Mouse (Mus musculus) kidney, adult 8-10 months (tissue): ENCODE data around the gene Clec4d.
"Not testable (repeated sequence)": the region's sequence is repeated elsewhere in the genome, so short reads cannot be mapped to it uniquely, and the experiment has no call there.

Source experiments
- DNase-seq, 2 experiments: peaks; one replicate each; pipeline ENCODE4 v3.0.0; 2022

The Clec4d gene

DNA sequence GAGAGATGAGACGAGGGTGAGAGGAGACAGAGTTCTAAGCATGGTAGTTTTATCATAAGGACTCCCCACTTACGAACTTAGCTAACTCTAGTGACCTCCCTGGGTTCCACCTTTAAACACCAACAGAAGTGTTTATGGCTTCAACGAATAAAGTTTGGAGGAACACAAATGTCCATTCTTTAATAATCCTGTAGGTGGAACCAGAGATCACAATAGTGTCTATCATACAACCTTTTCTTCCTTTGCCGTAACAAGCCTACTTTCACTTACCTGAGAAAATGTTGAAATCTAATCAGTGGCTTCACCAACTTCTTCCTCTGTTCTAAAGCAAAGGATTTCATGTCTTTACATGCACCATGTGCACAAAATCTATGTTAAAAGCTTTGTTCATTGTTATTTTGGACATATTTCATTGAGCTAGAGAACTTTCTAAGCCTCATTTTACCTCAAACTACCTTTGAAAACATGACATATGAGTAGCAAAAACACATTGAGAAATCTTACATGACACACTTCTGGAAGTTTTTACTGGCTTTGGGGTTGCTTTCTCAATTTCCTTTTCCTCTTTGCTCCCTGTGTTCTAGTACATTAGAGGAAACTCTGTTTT, at the start of gene Clec4d:
Gene Clec4d (plus strand): TSS at position 557 of the 607 bp plus-strand sequence.
- DNase-seq, result no peak

DNA sequence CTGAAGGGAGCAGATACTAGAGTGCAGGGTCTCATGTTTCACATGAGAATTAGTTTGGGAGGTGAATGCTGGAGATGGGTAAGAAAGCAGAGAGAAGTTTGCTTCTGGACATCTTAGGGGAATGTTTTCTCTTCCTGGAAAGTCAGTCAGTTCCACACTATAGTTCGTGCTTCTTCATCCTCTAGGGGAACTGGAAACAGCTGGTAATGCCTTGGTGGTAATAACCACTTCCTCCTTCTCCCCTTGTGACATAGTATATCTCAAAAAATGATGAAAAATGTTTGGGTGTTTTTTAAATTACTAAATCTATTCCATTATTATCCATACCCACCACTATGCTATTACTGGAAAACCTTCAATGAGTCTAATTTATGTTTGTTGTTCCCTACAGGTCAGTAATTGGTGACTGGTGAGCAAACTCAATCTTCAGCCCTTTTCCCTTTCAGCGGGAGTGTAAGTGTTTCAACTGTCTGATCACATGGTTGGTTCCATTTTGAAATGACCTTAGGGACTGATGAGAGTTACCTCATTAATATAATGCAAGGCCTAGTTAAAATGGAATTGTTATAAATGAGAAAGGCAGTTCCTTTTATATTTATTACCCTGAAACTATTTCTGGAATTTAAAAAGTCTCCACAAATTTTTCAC, 34.3 kb upstream of the Clec4d start:
- no peak for DNase-seq

DNA sequence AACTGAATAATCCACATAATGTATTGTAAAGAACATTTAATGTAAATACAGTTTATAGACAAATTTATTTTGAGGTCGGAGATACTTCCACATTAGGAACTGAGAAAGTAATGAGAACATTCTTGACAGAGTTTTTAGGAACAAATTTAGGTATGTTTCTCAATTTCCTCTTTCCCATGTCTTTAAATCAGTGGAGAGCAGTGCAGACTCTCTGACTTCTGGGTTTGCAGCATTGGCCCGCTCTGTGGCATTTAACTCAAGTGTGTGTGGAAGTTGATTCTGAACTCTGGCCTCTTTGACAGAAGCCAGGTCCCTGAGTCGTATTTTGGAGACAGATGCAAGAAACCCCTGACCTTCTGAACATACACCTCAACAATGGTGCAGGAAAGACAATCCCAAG, 32.3 kb upstream of the Clec4d start, which contains the start of gene Clec4n:
Gene Clec4n (plus strand): TSS at position 200 of the 400 bp plus-strand sequence.
- DNase-seq, result no peak

DNA sequence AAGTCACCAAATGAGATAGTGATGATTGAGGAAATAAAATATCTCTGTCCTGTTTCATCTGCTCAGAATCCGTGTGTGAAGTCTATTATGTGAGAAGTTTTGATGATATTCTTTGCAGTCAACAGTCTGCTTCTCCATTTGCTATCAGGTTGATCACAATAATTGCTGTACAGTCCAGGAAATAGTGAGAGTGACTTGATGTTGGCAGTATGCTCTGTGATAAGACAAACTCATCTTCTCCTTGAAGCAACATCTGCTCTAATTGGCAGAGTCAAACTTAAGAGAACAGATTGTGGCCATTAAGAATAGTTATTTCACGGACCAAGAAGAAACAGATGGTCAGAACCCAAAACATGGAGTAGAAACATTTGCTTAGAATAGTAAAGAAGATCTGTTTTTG, 30.8 kb upstream of the Clec4d start:
- no peak for DNase-seq

DNA sequence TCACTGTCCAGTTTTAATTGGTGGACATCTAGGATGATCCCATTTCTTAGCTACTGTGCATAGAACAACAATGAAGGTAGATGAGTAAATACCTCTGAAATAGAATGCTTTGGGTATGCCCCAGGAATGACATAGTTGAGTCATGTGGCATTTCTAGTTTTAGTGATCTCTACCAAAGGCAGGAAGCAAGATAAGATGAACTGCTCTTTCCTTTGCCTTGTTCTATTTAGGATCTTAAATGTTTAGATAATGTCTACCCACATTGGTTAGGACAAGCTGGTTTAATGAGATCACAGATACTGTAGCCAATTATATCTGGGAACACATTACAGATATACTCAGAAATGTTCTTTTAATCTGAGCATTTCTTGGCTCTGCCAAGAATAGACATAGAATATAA, 24.3 kb upstream of the Clec4d start:
- no peak for DNase-seq

DNA sequence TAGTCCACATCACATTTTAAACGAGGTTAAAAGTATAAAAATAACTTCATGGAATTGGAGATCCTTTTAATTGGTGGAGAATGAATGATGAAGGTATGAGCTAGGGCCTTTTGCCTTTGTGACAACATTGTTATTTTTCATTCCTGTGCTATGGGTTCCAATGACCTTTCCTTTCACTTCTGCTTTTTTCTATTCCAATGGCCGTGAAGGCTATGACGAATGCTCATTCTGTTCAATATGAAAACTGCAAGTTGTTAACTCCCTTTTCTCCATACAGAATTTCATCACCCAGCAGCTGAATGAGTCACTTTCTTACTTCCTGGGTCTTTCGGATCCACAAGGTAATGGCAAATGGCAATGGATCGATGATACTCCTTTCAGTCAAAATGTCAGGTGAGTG, 17.7 kb upstream of the Clec4d start:
- no peak for DNase-seq

DNA sequence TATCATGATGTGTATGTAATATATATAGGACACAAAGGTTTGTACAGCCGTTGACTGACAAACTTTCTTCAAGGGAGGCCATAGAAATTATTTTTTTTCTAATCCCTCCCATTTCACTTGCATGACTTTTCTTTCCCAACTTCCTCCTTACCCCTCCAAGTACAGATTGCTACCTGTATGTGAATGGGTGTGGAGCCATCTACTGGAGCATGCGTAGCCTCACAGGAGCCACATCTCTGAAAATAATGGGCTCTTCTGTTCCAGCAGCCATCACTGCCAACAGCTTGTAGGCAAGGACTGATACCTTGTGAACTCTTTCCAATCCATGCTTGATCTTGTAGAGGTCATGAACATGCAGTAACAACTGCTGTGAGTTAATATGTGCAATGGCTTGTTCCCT, 13.0 kb upstream of the Clec4d start:
- DNase-seq, result not testable (repeated sequence)

DNA sequence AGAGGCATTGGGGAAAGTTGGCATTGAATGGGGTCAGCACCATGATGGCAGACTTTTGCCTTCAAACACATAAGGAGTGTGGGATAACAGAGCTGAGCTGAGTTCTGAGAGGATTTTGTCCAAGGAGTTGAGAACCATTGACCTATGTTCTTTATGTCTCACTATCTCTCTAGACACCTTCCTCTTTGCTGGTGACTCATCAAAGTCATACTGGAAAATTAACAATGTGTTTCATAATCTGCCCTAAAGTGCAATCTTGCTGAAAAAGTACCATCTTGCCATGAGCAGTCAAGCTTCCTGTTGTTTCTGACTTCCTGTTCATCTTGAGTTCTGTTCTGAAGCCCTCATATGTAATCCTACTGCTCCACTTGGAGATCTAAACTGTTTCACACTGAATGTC, 9.2 kb upstream of the Clec4d start:
- no peak for DNase-seq

DNA sequence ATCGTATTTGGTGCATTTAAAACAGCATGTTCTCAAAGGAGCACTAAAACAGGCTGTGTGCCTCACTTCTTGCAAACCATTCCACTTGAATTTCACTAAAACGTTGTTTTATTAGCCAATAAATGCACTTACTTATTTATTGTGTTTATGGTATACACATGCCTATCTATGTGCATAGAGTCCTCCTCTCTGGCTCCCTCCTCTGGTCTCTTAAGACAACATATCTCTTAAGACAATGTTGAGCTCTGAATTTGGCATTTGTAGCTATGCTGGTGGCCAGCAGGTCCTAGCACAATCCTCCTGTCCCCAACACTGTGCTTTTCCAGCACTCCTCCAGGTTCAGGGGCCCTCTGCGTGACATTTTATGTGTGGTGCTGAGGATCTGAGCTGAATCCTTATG, 3.0 kb upstream of the Clec4d start:
- no peak for DNase-seq

DNA sequence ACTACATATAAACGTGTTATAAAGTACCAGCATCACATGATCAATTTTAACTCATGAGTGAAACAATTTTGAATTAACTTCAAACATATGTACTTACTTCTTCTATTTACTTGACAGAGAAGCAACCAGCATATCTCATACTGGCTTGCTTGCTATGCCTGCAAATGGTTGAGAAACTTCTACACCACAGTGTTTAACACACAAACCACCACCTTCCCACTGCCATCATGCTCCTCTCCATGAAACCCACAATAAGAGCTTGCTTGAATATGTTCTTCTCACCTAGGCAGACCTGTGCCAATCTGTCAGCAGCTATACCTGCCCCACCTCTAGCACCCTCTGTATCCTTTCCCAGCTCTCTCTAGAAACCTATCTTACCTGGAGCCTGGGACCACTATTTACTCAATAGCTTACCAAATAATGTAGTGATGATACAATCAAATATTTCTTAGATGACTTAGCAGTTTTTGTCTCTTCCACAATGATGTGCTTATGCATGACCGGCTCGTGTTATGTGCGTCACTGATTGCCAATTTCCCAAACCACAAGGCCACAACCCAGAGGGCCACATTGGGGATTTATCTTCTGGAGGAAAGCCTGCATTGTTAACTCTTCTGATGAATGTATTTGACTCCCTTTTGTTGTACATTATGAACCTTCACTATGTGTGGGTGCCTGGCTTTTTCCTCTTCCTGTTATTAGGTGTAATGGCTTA, 1.9 kb upstream of the Clec4d start:
- no peak for DNase-seq

DNA sequence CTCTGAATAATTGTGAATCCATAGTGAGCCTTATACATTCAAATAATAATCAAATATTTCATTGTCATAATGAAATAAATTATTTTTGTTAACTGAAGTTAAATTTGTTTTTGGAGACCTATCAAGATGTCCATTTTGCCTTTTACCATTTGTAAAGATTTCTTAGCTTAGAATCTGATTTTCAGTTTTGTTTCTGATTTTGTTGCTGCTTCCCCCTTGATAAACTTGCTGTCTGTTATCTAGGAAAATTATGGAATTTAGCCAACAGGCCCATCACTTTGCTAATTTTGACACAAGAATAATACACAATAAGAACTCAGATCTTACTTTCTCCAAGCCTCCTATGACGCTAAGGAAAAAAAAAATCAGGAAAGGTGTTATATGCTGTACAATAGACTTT, 1.0 kb upstream of the Clec4d start:
- no peak for DNase-seq

DNA sequence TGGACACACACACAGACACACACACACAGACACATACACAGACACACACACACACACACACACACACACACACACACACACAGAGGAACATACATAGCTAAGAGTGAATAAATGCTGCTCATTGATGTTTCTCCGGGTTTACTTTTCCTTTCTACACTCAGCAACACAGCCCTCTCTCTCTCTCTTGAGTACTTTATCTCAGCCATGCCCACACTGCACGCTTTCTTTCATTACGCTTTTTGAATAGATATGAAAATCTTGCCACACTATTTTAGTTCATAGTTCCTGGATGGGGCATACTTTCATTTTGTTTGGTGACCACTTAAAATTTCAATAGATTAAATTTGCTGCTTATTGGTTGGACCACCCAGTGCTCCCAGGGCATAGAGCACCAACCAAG, 2.3 kb downstream of the Clec4d start:
- no peak for DNase-seq

DNA sequence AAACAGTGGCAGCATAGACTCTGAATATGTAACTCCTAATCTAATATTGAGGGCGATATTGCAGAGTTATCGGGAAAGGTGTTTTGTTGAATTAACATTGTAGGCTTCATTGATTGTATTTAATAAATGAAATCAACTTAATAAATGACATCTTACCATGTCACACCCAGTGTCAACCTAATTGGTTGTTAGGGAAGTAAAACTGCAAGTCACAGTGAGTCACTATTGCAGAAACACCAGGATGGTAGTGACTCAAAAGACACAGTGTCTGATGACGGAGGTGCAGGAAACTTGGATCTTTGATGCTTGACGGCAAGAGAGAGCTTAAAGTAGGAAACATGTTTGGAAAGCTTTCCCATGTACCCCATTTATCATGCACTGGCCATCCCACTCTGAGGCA, 3.9 kb downstream of the Clec4d start:
- DNase-seq, result no peak

DNA sequence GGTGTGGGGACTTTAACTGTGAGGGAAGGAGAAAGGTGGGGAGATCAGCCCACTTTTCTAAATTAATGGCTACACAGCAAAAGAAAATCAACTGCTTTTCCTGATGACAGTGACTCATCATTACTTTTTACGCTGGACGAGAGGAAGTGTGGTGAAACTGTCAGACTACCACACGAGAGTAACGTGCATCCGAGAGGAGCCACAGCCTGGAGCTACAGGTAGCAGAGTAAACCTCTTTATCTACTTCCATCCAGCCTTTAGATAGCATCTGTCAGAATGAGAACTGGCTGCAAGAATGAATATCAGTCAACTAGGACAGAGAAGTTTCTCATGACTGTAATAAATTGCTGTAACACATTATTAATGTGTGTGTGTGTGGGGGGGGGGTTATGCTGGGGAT, 5.0 kb downstream of the Clec4d start:
- no peak for DNase-seq

DNA sequence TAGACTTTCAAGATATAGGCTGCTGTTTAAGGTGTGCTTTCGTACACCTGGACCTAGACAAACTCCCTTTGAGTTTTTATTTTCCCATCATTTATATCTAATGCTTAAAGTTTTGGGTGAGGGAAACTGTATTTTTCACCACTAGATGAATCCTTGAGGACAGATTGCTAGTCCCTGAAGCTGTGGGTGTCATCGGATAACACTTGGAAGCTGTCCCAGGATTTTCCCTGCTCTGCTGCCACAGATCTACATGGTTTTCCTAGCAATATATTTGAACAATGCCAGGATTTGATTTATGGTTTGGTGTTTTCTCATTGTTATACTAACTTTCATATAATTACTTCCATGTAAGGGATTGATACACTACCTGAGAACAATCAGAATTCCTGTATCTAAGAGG, 17.5 kb downstream of the Clec4d start:
- DNase-seq, result no peak

DNA sequence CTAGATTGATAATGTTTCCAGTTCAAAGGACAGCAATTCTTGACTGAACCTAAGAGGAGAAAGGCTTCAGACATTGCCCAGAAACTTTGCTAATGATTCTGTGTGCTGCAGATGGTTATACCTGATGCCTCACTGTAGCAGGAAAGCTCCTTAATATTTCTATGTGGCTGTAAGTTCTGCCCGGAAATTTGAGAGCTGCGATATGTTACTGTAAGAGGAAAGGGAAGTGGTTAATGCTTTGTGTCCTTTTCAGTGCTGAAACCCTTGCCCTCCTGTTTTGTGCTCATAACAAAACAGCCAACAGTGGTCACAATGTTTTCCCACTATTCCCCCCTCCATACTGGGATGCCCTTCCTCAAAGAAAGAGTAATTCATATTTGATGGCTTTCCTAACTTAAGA, 24.4 kb downstream of the Clec4d start:
- no peak for DNase-seq

DNA sequence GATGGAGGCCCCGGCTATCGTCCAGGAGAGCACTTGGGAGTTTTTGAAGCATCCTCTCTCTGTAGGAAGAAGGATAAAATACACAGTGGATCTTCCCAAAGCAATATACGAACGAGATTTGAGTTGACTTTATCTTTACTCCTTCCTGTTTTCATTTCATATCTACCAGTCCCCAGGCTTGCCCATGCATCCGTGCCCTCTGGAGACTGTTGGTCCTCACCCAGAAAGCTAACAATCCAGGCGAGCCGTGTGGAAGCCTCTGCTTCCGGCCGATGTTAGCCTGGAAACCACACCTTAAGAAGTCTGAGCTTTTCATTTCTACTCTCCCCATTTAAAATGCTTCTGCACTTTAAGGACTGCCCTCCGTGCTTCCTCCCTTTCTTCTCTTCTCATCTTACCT, 27.0 kb downstream of the Clec4d start:
- no peak for DNase-seq

DNA sequence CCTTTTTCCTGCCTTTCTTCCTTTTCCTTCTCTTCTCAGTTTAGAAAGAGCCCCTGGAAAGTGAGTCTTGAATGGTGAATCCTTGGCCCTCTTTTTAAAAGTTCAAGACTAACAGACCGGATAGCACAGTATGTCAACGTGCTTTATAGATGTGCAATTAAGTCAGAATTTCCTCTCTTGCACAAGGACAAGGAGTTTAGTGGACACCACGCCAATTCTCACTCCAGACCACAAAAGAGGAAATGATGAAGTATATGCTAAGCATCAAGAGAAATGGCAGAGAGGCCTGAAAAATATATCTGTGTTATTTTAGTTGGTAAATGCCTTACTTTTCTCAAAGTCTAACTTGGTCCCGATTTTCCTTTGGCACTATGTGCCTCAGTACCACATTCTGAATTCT, 27.8 kb downstream of the Clec4d start, which contains the start of gene Clec4e:
Gene Clec4e (minus strand): TSS at position 118 of the 400 bp plus-strand sequence.
- DNase-seq, result no peak

DNA sequence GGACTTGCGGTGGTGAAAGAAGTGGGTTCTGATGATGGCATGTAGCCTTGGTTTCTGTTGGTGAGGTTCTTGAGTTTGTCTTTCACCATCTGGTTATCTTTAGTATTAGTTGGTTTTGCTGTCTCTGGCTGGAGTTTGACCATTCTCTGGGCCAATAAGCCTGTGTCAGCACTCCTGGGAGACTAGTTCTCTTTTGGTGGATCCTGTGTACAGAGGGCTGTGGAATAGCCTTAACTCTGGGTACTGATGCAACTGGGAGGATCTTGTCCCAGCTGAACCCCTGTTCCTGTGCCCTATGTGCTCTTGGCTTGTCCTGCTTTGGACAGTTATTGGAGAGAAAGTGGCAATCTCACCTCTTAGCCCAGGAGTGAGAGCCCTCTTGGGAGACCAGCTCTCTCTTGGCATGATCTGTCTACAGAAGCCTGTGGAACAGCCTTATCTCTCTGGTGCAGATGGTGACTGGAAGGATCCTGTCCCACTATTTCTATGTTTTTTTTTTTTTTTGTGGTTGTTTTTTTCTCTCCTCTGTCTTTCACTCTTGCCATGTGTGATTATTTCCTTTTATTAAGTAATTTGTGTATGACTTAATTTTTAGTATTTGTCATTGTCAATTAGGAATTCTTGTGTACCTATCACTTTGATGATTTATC, 31.0 kb downstream of the Clec4d start:
- no peak for DNase-seq

DNA sequence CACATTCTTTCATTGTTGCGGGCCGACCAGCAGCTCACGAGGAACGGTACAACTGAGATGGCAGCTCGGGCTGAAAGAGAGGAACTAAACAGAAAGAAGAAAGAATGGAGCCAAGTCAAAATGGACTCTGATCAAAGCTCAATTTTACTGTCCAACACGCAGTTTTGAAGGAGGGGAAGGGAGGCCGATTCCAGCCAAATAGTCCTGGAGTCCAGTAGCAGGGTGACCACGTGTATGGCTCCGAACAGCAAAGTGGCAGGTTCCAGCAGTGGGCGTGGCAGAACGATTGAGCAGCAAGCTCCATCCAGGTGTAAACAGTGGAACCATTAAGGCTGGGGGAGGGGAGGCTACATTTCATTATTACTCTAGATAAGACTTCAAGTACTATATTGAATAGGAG, 31.6 kb downstream of the Clec4d start:
- not testable (repeated sequence) for DNase-seq

DNA sequence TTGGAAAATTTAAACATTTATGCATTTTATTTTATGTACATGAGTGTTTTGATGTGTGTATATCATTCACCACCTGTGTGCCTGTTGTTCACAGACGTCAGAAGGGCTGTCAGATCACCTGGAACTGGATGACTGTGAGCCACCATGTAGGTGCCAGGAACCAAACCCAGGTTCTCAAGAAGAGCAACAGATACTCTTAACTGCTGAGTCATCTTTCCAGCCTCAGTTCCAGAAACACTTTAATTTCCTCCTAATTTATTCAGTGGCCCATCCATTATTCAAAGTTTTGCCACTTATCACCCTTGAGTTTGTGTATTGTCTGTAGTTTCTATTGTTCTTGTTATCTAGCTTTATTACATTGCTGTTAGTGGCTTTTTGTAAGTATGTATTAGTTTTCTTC, 34.8 kb downstream of the Clec4d start:
- DNase-seq, result no peak

DNA sequence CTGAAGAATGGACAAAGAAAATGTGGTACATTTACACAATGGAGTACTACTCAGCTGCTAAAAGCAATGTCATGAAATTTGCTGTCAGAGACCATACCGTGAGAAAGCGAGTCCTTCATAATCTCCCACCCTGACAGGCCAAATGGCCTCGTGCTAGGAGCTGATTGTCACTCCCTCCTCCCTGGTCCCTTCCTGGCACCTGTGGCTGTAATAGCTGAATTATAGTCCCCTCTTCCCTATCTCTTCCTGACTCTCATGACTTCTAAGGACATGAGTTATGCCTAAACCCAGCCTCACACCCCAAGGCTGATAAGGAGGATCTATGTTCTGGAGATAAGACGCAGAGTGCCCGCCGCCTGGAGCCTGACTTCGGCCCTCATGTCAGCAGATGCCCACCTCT, 44.4 kb downstream of the Clec4d start:
- DNase-seq, result not testable (repeated sequence)

DNA sequence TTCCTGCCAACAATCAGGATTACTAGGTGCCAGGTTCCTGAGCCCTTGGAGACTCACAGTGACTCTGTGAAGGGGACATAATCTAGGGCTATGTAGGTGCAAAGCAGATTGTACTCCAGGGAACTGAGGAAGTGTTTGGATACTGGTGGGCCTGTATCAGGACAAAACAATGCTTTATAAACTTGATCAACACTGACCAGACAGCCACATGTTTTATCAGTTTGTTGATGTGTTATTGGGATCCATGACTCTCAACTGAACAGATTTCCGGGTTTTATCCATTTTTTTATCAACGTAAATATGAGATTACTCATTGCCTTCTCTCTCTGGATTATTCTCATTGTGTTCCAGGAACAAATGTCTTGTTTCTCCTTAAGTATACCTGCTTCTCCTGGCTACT, 46.1 kb downstream of the Clec4d start, which contains the start of gene Vmn2r19:
Gene Vmn2r19 (plus strand): TSS at position 301 of the 400 bp plus-strand sequence.
- no peak for DNase-seq
